Mouse (Mus musculus) hindbrain, embryonic 16.5 days (tissue): ENCODE results near the gene Sgce. TPM values are rescaled to one million over a fixed set of nuclear protein-coding genes. Genes with fewer than 3 reads are reported as not detected.

Experiments
- ATAC-seq: fragments of 200-750 bp; cut with Nextera tagmentation; 2 replicates; pipeline ENCODE4 v1.8.0; 2017; ENCODE audit warnings: moderate TSS enrichment, moderate library complexity
- H3K27ac ChIP-seq: fragments of 300-500 bp; sonication (generic); 2 replicates; pipeline ENCODE4 v1.5.1; 2014; ENCODE audit warnings: low read depth, mild to moderate bottlenecking, control low read depth, low read length, moderate library complexity
- H3K27me3 ChIP-seq: fragments of 300-500 bp; sonication (generic); replicated peaks from 2 replicates; pipeline ENCODE4 v1.6.1; 2014; ENCODE audit warnings: low read length; ENCODE audit not compliant: control insufficient read depth, insufficient read depth
- H3K36me3 ChIP-seq: fragments of 300-500 bp; sonication (generic); 2 replicates; pipeline ENCODE4 v1.6.1; 2014; ENCODE audit warnings: mild to moderate bottlenecking, low read length, moderate library complexity, mixed read lengths; ENCODE audit not compliant: control insufficient read depth, insufficient read depth
- H3K4me1 ChIP-seq: fragments of 300-500 bp; sonication (generic); 2 replicates; pipeline ENCODE4 v1.6.1; 2014; ENCODE audit warnings: low read depth, low read length; ENCODE audit not compliant: control insufficient read depth, insufficient read depth
- H3K4me2 ChIP-seq: fragments of 300-500 bp; sonication (generic); 2 replicates; pipeline ENCODE4 v1.6.1; 2014; ENCODE audit warnings: mild to moderate bottlenecking, low read length, control low read depth, moderate library complexity
- H3K4me3 ChIP-seq: fragments of 300-500 bp; sonication (generic); 2 replicates; pipeline ENCODE4 v1.5.1; 2014; ENCODE audit warnings: mild to moderate bottlenecking, low read length, control low read depth, moderate library complexity
- H3K9ac ChIP-seq: fragments of 300-500 bp; sonication (generic); 2 replicates; pipeline ENCODE4 v1.6.1; 2014; ENCODE audit warnings: low read depth, mild to moderate bottlenecking, control low read depth, low read length, moderate library complexity
- H3K9me3 ChIP-seq: fragments of 300-500 bp; sonication (generic); 2 replicates; pipeline ENCODE4 v1.6.1; 2014; ENCODE audit warnings: mild to moderate bottlenecking, low read length, moderate library complexity; ENCODE audit not compliant: control insufficient read depth
- WGBS: fragments of 180-500 bp; shearing (Covaris S2); extraction: QIAGEN DNeasy Blood & Tissue Kit; methylation state at CpG from one replicate; pipeline ENCODE4 v1.1.7; 2014; 5-methylcytosine and 5-hydroxymethylcytosine counted together
- polyA plus RNA-seq: library from polyadenylated mRNA; unstranded; fragments of >200 nt; fragmentation: Nextera tagmentation; extraction: Ambion mirVana; gene quantifications from 2 replicates; pipeline ENCODE4 v1.2.1, GENCODE M21; 2015

Gene Sgce
- polyA plus RNA-seq, 1 experiment from 2014 or later = 59.7 TPM

DNA sequence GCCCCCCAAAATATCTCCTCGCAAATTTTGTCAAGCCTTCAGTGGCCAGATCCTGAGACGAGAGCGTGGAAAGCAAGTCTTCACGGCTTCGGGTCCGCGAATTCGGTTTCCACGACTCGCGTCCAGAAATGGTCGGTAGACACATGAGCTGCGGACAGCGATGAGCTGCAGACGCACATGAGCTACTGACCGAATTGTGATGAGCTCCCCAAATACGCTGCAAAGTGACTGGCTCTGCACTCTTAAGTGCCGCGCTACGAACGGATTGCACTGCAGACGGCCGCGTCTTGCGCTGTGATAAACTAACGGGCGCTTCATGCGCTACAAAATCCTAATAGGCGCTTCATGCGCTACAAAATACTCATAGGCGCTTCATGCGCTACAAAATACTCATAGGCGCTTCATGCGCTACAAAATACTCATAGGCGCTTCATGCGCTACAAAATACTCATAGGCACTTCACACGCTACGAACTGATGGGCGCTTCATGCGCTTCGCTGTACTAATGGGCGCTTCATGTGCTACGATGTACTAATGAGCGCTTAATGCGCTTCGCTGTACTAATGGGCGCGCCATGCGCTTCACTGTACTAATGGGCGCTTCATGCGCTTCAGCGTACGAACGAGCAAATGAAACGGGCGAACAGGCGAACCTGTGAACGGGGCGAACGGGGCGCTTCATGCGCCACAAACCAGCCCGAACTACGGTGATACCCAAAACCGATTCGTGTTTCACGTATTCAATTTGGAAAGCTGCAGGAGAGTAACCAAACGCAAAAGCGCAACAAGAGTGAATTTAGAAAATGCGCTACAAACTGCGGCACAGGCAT lies 884 bp upstream of the Sgce start:
- Histone ChIP-seq H3K9ac (peak overlapping the region; percentile 53), H3K9me3 (peaks cover 10% of the 10 kb centered on the region), H3K4me1 (no peaks in the 10 kb centered on the region), H3K36me3 (no peaks in the 10 kb centered on the region), H3K4me3 (peak overlapping the region; percentile 43), H3K27ac (peak overlapping the region; percentile 29; the same call in 1 of the 2 replicates), H3K27me3 (no peaks in the 10 kb centered on the region), H3K4me2 (peak overlapping the region; percentile 63)
- 57% methylated on average over 71 of the region's 71 CpGs for WGBS
- peak; percentile 28; the same call in 1 of the 2 replicates for ATAC-seq

DNA sequence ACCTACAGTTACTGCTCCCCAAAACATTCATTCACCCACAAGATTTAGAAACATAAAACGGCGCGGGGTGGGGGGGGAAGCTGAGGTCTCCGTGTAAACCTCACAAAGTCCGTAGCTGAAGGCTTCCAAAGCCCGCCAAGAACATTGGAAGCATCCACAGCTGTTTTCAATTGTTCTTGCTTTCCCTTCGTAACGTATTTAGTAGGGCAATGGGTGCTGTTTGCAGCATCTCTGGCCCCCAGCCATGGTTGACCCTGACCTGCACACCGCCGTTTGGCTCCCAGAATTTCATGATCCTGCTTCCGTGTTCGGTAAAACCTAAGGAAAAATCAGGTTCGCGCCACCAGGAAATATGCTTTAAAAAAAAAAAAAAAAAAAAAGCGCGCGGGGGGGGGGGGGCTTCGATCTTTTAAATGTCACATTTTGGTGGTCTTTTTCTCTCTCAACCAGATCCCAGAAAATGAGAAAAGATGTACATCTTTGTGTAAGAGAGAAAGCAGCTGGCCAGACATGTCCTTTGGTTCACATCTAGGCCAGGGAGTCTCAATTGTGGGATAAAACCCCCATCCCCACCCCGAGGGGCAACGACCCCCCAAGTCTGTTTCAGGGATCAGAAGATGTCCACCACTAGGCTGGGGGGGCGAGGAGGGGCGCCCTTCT lies 841 bp downstream of the Sgce start:
- Histone ChIP-seq H3K4me3 (peak overlapping the region; percentile 41), H3K9me3 (peaks cover 10% of the 10 kb centered on the region), H3K4me1 (no peaks in the 10 kb centered on the region; the same call in none of the 2 replicates), H3K36me3 (no peaks in the 10 kb centered on the region), H3K9ac (peak overlapping the region; percentile 58), H3K27ac (peak overlapping the region; percentile 60), H3K4me2 (peak overlapping the region; percentile 49), H3K27me3 (no peaks in the 10 kb centered on the region)
- WGBS = 49% methylated on average over 21 of the region's 22 CpGs
- no peak for ATAC-seq

DNA sequence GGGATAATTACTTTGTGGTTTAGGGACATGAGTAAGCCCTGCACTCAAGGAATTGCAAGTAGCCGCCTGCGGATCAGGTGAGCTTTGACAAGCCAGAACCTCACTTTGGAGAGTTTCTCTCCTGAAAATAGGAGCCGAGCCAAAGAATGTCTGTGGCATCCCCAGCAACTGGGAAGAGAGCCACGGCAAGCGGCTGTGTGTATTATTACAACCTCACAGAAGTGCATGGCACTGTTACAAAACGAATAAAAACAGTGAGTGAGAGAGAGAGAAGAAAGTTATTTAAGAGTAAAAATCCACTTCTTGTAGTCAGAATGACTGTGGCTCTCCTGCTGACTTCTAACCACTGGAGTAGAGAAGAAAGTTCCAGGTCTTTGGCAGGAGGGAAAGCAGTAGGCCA lies 6.5 kb downstream of the Sgce start:
- Histone ChIP-seq H3K4me3 (no peak overlapping the region), H3K4me2 (peak overlapping the region; percentile 12; the same call in 1 of the 2 replicates), H3K9me3 (no peaks in the 10 kb centered on the region), H3K4me1 (peaks cover 14% of the 10 kb centered on the region), H3K36me3 (no peaks in the 10 kb centered on the region), H3K9ac (no peak overlapping the region), H3K27me3 (no peaks in the 10 kb centered on the region), H3K27ac (no peak overlapping the region)
- no peak for ATAC-seq
- WGBS = 11% methylated on average over 6 of the region's 6 CpGs

DNA sequence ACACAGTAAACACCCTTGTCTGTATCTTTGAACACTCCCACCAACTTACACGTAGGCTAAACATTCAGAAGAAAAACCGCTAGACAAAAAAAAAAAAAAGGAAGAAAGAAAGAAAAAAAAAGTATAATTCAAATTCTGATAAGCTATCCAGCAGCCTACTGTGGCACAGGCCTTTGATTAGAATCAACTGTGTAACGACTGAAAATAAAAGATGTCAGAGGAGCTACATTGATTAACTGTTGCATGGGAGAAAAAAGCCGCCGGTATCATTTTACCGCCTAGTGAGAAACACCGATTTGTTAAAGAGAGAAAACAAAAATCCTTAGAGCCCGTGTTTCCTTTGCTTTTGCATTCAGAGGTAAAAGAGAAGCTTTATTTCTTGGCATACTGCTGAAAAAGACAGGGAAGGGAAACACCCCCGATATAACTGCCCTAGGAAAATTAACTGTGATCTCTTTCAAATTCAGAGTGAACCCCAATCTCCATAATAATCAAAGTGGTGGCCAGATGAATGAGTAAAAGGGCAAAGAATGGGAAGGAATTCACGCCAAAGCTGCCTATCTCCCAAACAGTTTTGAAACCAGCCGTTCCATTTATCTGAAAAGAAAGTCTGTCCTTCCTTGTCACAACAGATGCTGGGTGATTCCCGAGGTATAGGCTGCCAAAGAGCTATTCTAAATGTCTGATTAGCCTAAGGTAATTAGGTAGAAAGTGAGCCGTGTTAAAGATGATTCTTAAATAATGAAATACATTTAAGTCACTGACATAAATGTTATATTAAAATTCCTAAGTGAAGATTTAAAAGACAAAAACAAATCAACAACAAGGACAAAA lies 7.3 kb downstream of the Sgce start:
- Histone ChIP-seq H3K36me3 (no peaks in the 10 kb centered on the region), H3K27ac (no peak overlapping the region), H3K4me3 (no peak overlapping the region), H3K4me2 (peak overlapping the region; percentile 26), H3K9ac (no peak overlapping the region), H3K9me3 (no peaks in the 10 kb centered on the region), H3K27me3 (no peaks in the 10 kb centered on the region), H3K4me1 (peaks cover 14% of the 10 kb centered on the region)
- 12% methylated on average over 13 of the region's 13 CpGs for WGBS
- ATAC-seq = no peak

DNA sequence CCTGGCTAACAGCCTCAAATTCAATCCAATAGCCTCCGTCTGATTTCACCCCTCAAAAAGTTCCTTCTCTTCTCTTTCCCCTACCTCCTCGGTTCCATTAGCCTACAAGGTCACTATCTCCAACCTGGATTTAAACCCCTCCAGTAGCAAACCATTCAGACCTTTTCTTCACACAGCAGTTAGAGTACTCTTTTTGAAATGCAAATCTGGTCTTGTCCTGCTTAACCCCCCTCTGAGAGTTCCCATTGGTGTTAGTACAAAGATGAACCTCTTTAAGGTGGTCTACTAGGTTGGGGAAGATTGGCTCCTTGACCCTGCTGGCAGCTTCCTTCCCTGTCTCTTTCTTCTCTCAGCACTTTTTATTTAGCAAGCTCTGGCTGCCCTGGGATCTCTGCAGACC lies 8.3 kb downstream of the Sgce start:
- Histone ChIP-seq H3K4me2 (no peak overlapping the region), H3K27ac (no peak overlapping the region), H3K36me3 (no peaks in the 10 kb centered on the region), H3K9me3 (no peaks in the 10 kb centered on the region), H3K9ac (no peak overlapping the region), H3K4me1 (peaks cover 14% of the 10 kb centered on the region), H3K4me3 (no peak overlapping the region), H3K27me3 (no peaks in the 10 kb centered on the region)
- WGBS = 12% methylated on average over 2 of the region's 2 CpGs
- no peak for ATAC-seq

DNA sequence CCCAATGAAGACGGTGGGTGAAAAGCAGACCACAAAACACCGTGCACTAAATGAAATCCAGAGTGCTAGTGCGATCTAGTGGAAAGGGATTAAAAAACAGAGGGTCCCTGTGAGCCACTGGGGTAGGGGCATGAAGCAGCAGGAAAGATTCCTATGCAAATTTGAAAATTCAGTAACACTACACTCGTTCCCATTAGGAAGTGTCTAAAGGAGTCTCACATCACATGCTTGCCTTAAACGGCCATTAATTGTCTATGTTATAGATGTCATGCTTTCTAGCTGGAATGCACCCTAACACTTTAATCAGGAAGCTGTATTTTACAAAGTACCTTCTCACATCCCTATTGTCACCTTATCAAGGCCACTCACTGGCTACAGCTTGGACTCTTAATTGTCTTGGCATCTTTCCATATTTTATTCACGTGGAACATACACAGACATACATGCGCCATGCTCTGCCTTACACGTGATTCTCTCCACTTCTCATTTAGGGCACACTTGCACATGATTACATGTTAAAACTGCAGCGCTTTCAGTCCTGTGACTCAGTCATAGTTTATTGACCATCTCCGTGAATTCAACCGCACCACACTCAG lies 8.9 kb downstream of the Sgce start:
- Histone ChIP-seq H3K27ac (no peak overlapping the region), H3K9ac (no peak overlapping the region), H3K4me1 (peaks cover 14% of the 10 kb centered on the region), H3K9me3 (no peaks in the 10 kb centered on the region), H3K27me3 (no peaks in the 10 kb centered on the region), H3K4me2 (0 out of 2 replicates have a peak overlapping the region, but pooled peaks have one; percentile 1), H3K4me3 (no peak overlapping the region), H3K36me3 (no peaks in the 10 kb centered on the region)
- 26% methylated on average over 11 of the region's 11 CpGs for WGBS
- ATAC-seq = 0 out of 2 replicates have a peak, but pooled peaks have one; percentile 34

DNA sequence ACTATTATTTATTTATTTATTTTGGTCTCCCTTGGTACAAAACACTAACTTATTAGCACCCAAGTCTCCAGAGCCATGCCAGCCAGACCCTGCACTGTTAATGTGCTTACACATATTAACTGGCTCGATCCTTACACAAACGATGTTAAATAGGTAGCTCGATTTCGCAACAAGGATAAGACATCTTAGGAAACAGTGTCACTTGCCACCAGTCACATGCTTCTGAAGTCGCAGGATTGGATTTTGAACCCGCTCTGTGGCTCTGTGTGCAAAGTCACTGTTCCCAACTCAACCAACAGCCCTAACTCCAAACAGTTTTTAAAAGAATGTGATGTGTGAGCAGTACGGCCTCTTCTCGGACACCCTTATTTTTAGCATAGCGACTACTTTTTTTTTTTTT lies 10.6 kb downstream of the Sgce start:
- H3K9ac ChIP-seq = no peak overlapping the region
- no peaks in the 10 kb centered on the region for H3K9me3 ChIP-seq
- H3K4me1 ChIP-seq = peaks cover 14% of the 10 kb centered on the region
- ATAC-seq = no peak
- WGBS = 89% methylated on average over 9 of the region's 9 CpGs
- H3K27me3 ChIP-seq = no peaks in the 10 kb centered on the region
- no peak overlapping the region for H3K4me2 ChIP-seq
- no peak overlapping the region for H3K4me3 ChIP-seq
- no peak overlapping the region for H3K27ac ChIP-seq
- no peaks in the 10 kb centered on the region for H3K36me3 ChIP-seq

DNA sequence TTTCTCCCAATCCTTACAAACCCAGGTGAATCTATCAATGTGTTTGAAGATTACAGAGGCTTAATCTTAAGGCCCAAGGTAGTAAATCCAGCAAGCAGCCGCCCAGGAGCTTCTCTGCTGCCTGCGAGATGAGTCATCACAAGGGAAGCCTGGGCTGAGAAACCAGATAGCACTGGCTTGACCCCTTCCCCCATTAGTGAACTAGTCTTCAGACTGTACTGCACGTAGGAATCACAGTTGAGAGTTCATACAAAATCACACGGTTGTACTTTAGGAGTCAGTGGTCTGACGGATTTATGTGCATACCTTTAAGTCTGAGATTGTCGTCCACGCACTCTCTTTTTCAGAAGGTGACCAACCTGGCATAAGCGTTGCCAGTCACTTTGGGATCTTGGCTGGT lies 13.8 kb downstream of the Sgce start:
- Histone ChIP-seq H3K4me1 (peaks cover 4% of the 10 kb centered on the region), H3K36me3 (no peaks in the 10 kb centered on the region), H3K9ac (no peak overlapping the region), H3K27me3 (no peaks in the 10 kb centered on the region), H3K27ac (no peak overlapping the region), H3K4me2 (no peak overlapping the region), H3K9me3 (no peaks in the 10 kb centered on the region), H3K4me3 (no peak overlapping the region)
- ATAC-seq = no peak
- 85% methylated on average over 8 of the region's 8 CpGs for WGBS
